Mouse (Mus musculus) CH12.LX (cell line): ENCODE measurements at regions not wholly inside any gene's neighbourhood (a gene's known extent, or its start where the extent isn't known, plus 50 kb on each side); places are given as distances from the start of the nearest gene placed in this dataset.

ENCODE experiments used
- CHD2 ChIP-seq: IDR thresholded peaks from 2 replicates; pipeline ENCODE4 v1.6.1; 2011; ENCODE audit warnings: low read length, improper control_type of control experiment
- CTCF ChIP-seq, 2 experiments: IDR thresholded peaks in 1 of 2; conservative IDR thresholded peaks in 1 of 2; 2 replicates each; pipeline ENCODE4 v1.5.1; 2011 to 2012; ENCODE audit warnings: low read depth in 2 of 2, low read length in 2 of 2, improper control_type of control experiment in 1 of 2, inconsistent platforms in 1 of 2, mild to moderate bottlenecking in 1 of 2, moderate library complexity in 1 of 2
- EP300 ChIP-seq: IDR thresholded peaks from 2 replicates; pipeline ENCODE4 v1.6.1; 2011; ENCODE audit warnings: low read length, improper control_type of control experiment
- HCFC1 ChIP-seq: IDR thresholded peaks from 2 replicates; pipeline ENCODE4 v1.6.1; 2012; ENCODE audit warnings: low read depth, mild to moderate bottlenecking, inconsistent platforms, low read length, improper control_type of control experiment
- MXI1 ChIP-seq: IDR thresholded peaks from 2 replicates; pipeline ENCODE4 v1.6.1; 2011; ENCODE audit warnings: mild to moderate bottlenecking, low read depth, low read length, improper control_type of control experiment
- PAX5 ChIP-seq: IDR thresholded peaks from 2 replicates; pipeline ENCODE4 v1.6.1; 2012; ENCODE audit warnings: low read length, inconsistent platforms, mixed read lengths
- POLR2A ChIP-seq: IDR thresholded peaks from 2 replicates; pipeline ENCODE4 v1.6.1; 2011; ENCODE audit warnings: low read depth, mild to moderate bottlenecking, improper control_type of control experiment, low read length
- SMC3 ChIP-seq: IDR thresholded peaks from 2 replicates; pipeline ENCODE4 v1.6.1; 2011; ENCODE audit warnings: low read depth, low read length, improper control_type of control experiment
- TBP ChIP-seq: conservative IDR thresholded peaks from 2 replicates; pipeline ENCODE4 v1.6.1; 2011; ENCODE audit warnings: low read depth, low read length, improper control_type of control experiment
- ZNF384 ChIP-seq: IDR thresholded peaks from 2 replicates; pipeline ENCODE4 v1.6.1; 2012; ENCODE audit warnings: low read depth, low read length, improper control_type of control experiment, inconsistent platforms

- TF ChIP-seq CTCF (conservative IDR thresholded peaks at IDR 0.05 in 1 of 2, IDR thresholded peaks at IDR 0.05 in 1 of 2; ENCODE audit: low read depth in 2 of 2, low read length in 2 of 2) (no peak), ZNF384 (no peak), MXI1 (no peak), SMC3 (no peak), EP300 (no peak), CHD2 (no peak), PAX5 (no peak), POLR2A (no peak), TBP (no peak), HCFC1 (no peak)
These were observed 56.1 kb upstream of the Rmdn2 start for GRCm38 (mm10) chr17:79555593-79555992.
